Mouse (Mus musculus) spleen, adult 2 months (tissue): ENCODE data around the gene Sh3d21.

Experiments
- CTCF ChIP-seq: fragments of 200-500 bp; IDR thresholded peaks from 2 replicates; pipeline ENCODE4 v1.5.1; 2011; ENCODE audit warnings: mild to moderate bottlenecking, inconsistent platforms; ENCODE audit not compliant: insufficient read depth, insufficient read length, insufficient replicate concordance; ENCODE audit errors: extremely low read depth
- POLR2A ChIP-seq: fragments of 200-500 bp; IDR thresholded peaks from 2 replicates; pipeline ENCODE4 v1.6.1; 2011; ENCODE audit warnings: low read depth, low read length, inconsistent platforms

GRCm38 (mm10) chr4:126155183-126155582, 8.1 kb downstream of the Sh3d21 start:
- no peak for TF ChIP-seq CTCF
- no peak for TF ChIP-seq POLR2A
